Mouse (Mus musculus) CH12.LX (cell line): ENCODE results near the gene Klhdc9. TPM values are rescaled to one million over a fixed set of nuclear protein-coding genes. Genes with fewer than 3 reads are reported as not detected.

Source experiments
- DNase-seq: peaks from one replicate; pipeline ENCODE4 v3.0.0-alpha.2; 2013; ENCODE audit errors: extremely low read depth
- H3K27ac ChIP-seq: 2 replicates; pipeline ENCODE4 v1.5.1; 2012; ENCODE audit warnings: low read depth, mild to moderate bottlenecking, control low read depth, moderate library complexity; ENCODE audit not compliant: insufficient read depth
- H3K27me3 ChIP-seq: replicated peaks from 2 replicates; pipeline ENCODE3; 2012; ENCODE audit warnings: inconsistent platforms
- H3K36me3 ChIP-seq, 2 experiments: replicated peaks in 1 of 2; 2 replicates each; pipeline versions ENCODE3 to v1.6.1; 2012; ENCODE audit warnings: inconsistent platforms in 1 of 2, low read length in 1 of 2, mild to moderate bottlenecking in 1 of 2, mixed read lengths in 1 of 2, moderate library complexity in 1 of 2; ENCODE audit not compliant: control insufficient read depth in 1 of 2, insufficient read depth in 1 of 2
- H3K4me1 ChIP-seq, 2 experiments: 2 replicates each; pipeline ENCODE4 v1.6.1; 2012; ENCODE audit warnings: inconsistent platforms in 1 of 2, moderate library complexity in 1 of 2; ENCODE audit not compliant: insufficient read depth in 2 of 2, control insufficient read depth in 1 of 2
- H3K4me2 ChIP-seq: 2 replicates; pipeline ENCODE4 v1.6.1; 2012; ENCODE audit warnings: low read depth, mild to moderate bottlenecking, control low read depth; ENCODE audit not compliant: poor library complexity, insufficient read depth, severe bottlenecking
- H3K4me3 ChIP-seq, 3 experiments: fragments of 150-350 bp in 1 of 3; sonication (generic) in 1 of 3; replicated peaks in 1 of 3; 2 replicates each; pipeline versions ENCODE3 to v1.5.1; 2011 to 2012; ENCODE audit warnings: low read depth in 2 of 3, low read length in 2 of 3, mild to moderate bottlenecking in 2 of 3, moderate library complexity in 2 of 3, control low read depth in 1 of 3, improper control_type of control experiment in 1 of 3, inconsistent platforms in 1 of 3, mixed read lengths in 1 of 3; ENCODE audit not compliant: poor library complexity in 1 of 3
- H3K79me2 ChIP-seq: replicated peaks from 2 replicates; pipeline ENCODE4 v1.6.1; 2012; ENCODE audit warnings: mild to moderate bottlenecking, moderate library complexity; ENCODE audit not compliant: control insufficient read depth, poor library complexity, insufficient read depth, severe bottlenecking; ENCODE audit errors: extremely low read depth
- H3K9ac ChIP-seq: 2 replicates; pipeline ENCODE4 v1.6.1; 2012; ENCODE audit warnings: low read depth, mild to moderate bottlenecking, control low read depth, moderate library complexity; ENCODE audit not compliant: insufficient read depth
- H3K9me3 ChIP-seq: replicated peaks from 2 replicates; pipeline ENCODE3; 2012; ENCODE audit warnings: low read length, inconsistent platforms, mixed read lengths
- E2F4 ChIP-seq: IDR thresholded peaks from 2 replicates; pipeline ENCODE4 v1.6.1; 2011; ENCODE audit warnings: low read depth, low read length, improper control_type of control experiment; ENCODE audit not compliant: insufficient replicate concordance
- ELF1 ChIP-seq: IDR thresholded peaks from 2 replicates; pipeline ENCODE4 v1.6.1; 2014; ENCODE audit warnings: low read depth, mild to moderate bottlenecking, inconsistent platforms, low read length, improper control_type of control experiment
- GABPA ChIP-seq: IDR thresholded peaks from 2 replicates; pipeline ENCODE4 v1.6.1; 2012; ENCODE audit warnings: low read depth, low read length, improper control_type of control experiment, inconsistent platforms; ENCODE audit not compliant: insufficient replicate concordance
- HCFC1 ChIP-seq: IDR thresholded peaks from 2 replicates; pipeline ENCODE4 v1.6.1; 2012; ENCODE audit warnings: low read depth, mild to moderate bottlenecking, inconsistent platforms, low read length, improper control_type of control experiment
- JUND ChIP-seq: conservative IDR thresholded peaks from 2 replicates; pipeline ENCODE4 v1.6.1; 2011; ENCODE audit warnings: low read depth, low read length, improper control_type of control experiment
- MAFK ChIP-seq: IDR thresholded peaks from 2 replicates; pipeline ENCODE4 v1.6.1; 2011; ENCODE audit warnings: low read length, improper control_type of control experiment; ENCODE audit not compliant: insufficient replicate concordance
- MAX ChIP-seq: IDR thresholded peaks from 2 replicates; pipeline ENCODE4 v1.6.1; 2011; ENCODE audit warnings: low read length, improper control_type of control experiment
- MAZ ChIP-seq: IDR thresholded peaks from 2 replicates; pipeline ENCODE4 v1.6.1; 2012; ENCODE audit warnings: low read depth, mild to moderate bottlenecking, inconsistent platforms, low read length, improper control_type of control experiment, moderate library complexity
- MEF2A ChIP-seq: IDR thresholded peaks from 2 replicates; pipeline ENCODE4 v1.6.1; 2014; ENCODE audit warnings: low read depth, mild to moderate bottlenecking, inconsistent platforms, low read length, improper control_type of control experiment, borderline replicate concordance
- MYC ChIP-seq: IDR thresholded peaks from 2 replicates; pipeline ENCODE4 v1.6.1; 2011; ENCODE audit warnings: low read depth, mild to moderate bottlenecking, improper control_type of control experiment, low read length
- NRF1 ChIP-seq: IDR thresholded peaks from 2 replicates; pipeline ENCODE4 v1.6.1; 2014; ENCODE audit warnings: low read depth, mild to moderate bottlenecking, inconsistent platforms, low read length, improper control_type of control experiment, moderate library complexity
- PAX5 ChIP-seq: IDR thresholded peaks from 2 replicates; pipeline ENCODE4 v1.6.1; 2012; ENCODE audit warnings: low read length, inconsistent platforms, mixed read lengths
- POLR2A ChIP-seq: IDR thresholded peaks from 2 replicates; pipeline ENCODE4 v1.6.1; 2011; ENCODE audit warnings: low read depth, mild to moderate bottlenecking, improper control_type of control experiment, low read length
- POLR2AphosphoS2 ChIP-seq: IDR thresholded peaks from 2 replicates; pipeline ENCODE4 v1.6.1; 2011; ENCODE audit warnings: low read depth, low read length, improper control_type of control experiment
- RAD21 ChIP-seq: IDR thresholded peaks from 2 replicates; pipeline ENCODE4 v1.6.1; 2011; ENCODE audit warnings: low read depth, mild to moderate bottlenecking, low read length, improper control_type of control experiment, moderate library complexity
- RCOR1 ChIP-seq: conservative IDR thresholded peaks from 2 replicates; pipeline ENCODE4 v1.6.1; 2012; ENCODE audit warnings: low read depth, mild to moderate bottlenecking, inconsistent platforms, low read length, improper control_type of control experiment
- SIN3A ChIP-seq: IDR thresholded peaks from 2 replicates; pipeline ENCODE4 v1.6.1; 2012; ENCODE audit warnings: low read length, improper control_type of control experiment, inconsistent platforms
- SMC3 ChIP-seq: IDR thresholded peaks from 2 replicates; pipeline ENCODE4 v1.6.1; 2011; ENCODE audit warnings: low read depth, low read length, improper control_type of control experiment
- TCF12 ChIP-seq: IDR thresholded peaks from 2 replicates; pipeline ENCODE4 v1.6.1; 2014; ENCODE audit warnings: low read depth, mild to moderate bottlenecking, inconsistent platforms, low read length, improper control_type of control experiment
- USF1 ChIP-seq: IDR thresholded peaks from 2 replicates; pipeline ENCODE4 v1.6.1; 2014; ENCODE audit warnings: low read depth, mild to moderate bottlenecking, inconsistent platforms, low read length, improper control_type of control experiment
- USF2 ChIP-seq: conservative IDR thresholded peaks from 2 replicates; pipeline ENCODE4 v1.6.1; 2011; ENCODE audit warnings: low read depth, low read length, improper control_type of control experiment
- ZC3H11A ChIP-seq: IDR thresholded peaks from 2 replicates; pipeline ENCODE4 v1.6.1; 2012; ENCODE audit warnings: low read depth, mild to moderate bottlenecking, inconsistent platforms, low read length, improper control_type of control experiment
- ZNF384 ChIP-seq: IDR thresholded peaks from 2 replicates; pipeline ENCODE4 v1.6.1; 2012; ENCODE audit warnings: low read depth, low read length, improper control_type of control experiment, inconsistent platforms
- dilution Hi-C: fragments of 300-500 bp; cut with MboI; formaldehyde crosslinking; loops from 2 replicates; pipeline ENCODE4 v1.14.3; 2020; ENCODE audit warnings: low sequenced_read_pairs; ENCODE audit not compliant: extremely low pct_unique_long_range_greater_than_20kb, extremely low pct_ligation_motif_present
- in situ Hi-C: fragments of 300-500 bp; cut with MboI; formaldehyde crosslinking; loops from 3 replicates; pipeline ENCODE4 v1.14.3; 2019; ENCODE audit warnings: low sequenced_read_pairs, low pct_ligation_motif_present, low pct_unique_long_range_greater_than_20kb, mixed read lengths
- polyA plus RNA-seq: library from polyadenylated mRNA; unstranded; fragments of >175 nt; gene quantifications from 2 replicates; pipeline ENCODE4 v1.2.1, GENCODE M21; 2012; ENCODE audit warnings: low read depth; ENCODE audit not compliant: insufficient read length
- total RNA-seq, 2 experiments: library from RNA; depleted of rRNA; stranded (reverse); fragments of 300-350 nt in 1 of 2; fragments of >200 nt in 1 of 2; gene quantifications; 2 replicates each; pipeline ENCODE4 v1.2.3; 2012 to 2014

The Klhdc9 gene
- total and polyA plus RNA-seq, 3 experiments = 0.08 TPM; not detected in 2

GRCm38 (mm10) chr1:171378298-171378697 is 17.7 kb upstream of the Klhdc9 start:
- Histone ChIP-seq H3K27ac (no peak overlapping the region), H3K4me3 (no peak overlapping the region), H3K4me2 (no peak overlapping the region), H3K9ac (no peak overlapping the region), H3K79me2 (no peaks in the 10 kb centered on the region), H3K9me3 (no peaks in the 10 kb centered on the region), H3K27me3 (peaks cover 9% of the 10 kb centered on the region), H3K4me1 (peaks cover 11 to 36% of the 10 kb centered on the region in 2 experiments), H3K36me3 (no peaks in the 10 kb centered on the region)
- in situ Hi-C loops = no loop called here
- TF ChIP-seq USF2 = no peak
- TF ChIP-seq JUND = no peak
- TF ChIP-seq MAZ = no peak
- no peak for TF ChIP-seq MYC
- TF ChIP-seq MAFK = no peak
- no peak for TF ChIP-seq TCF12
- TF ChIP-seq POLR2A = no peak
- TF ChIP-seq PAX5 = no peak
- TF ChIP-seq RCOR1 = no peak
- no peak for TF ChIP-seq SMC3
- TF ChIP-seq USF1 = no peak
- TF ChIP-seq MAX = no peak
- DNase-seq = no peak
- dilution Hi-C loops = no loop called here

DNA sequence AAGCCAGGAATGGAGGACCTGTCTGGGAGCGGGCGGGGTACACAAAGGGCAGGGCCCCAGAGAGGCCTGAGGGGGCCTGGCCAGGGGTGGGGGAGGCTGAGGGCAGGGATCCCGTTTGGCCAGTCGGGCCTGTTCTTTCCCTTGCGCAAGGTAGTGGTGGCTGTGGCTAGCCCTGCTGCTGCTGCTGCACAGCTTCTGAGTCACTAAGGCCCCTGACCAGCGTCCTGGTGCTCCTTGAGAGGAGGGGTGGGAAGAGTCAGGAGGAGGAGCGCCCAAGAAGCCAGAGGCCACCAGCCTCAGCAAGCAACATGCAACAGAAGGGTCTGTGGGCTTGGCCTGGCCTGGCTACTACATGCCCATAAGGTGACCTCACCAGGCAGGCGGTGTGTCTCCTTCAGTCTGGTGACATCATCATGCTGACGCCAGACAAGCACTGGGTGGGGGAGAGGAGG is 15.1 kb upstream of the Klhdc9 start:
- no peaks in the 10 kb centered on the region for H3K36me3 ChIP-seq
- in situ Hi-C loops (no loop called here), dilution Hi-C loops (no loop called here)
- no peak overlapping the region for H3K27ac ChIP-seq
- TF ChIP-seq PAX5 = no peak
- no peak for TF ChIP-seq POLR2AphosphoS2
- TF ChIP-seq USF1 = no peak
- no peak for TF ChIP-seq ELF1
- no peak for TF ChIP-seq ZNF384
- no peak for TF ChIP-seq E2F4
- no peak for TF ChIP-seq MAFK
- TF ChIP-seq GABPA = no peak
- no peak for TF ChIP-seq RAD21
- TF ChIP-seq MYC = no peak
- TF ChIP-seq ZC3H11A = no peak
- TF ChIP-seq SIN3A = no peak
- no peak for TF ChIP-seq HCFC1
- no peak for TF ChIP-seq MEF2A
- no peak for TF ChIP-seq NRF1
- TF ChIP-seq JUND = no peak
- H3K27me3 ChIP-seq = peaks cover 8% of the 10 kb centered on the region
- no peak overlapping the region for H3K4me3 ChIP-seq
- H3K4me1 ChIP-seq = peaks cover 7 to 19% of the 10 kb centered on the region in 2 experiments
- H3K4me2 ChIP-seq = no peak overlapping the region
- no peak overlapping the region for H3K9ac ChIP-seq
- H3K79me2 ChIP-seq = no peaks in the 10 kb centered on the region
- no peak for DNase-seq
- no peaks in the 10 kb centered on the region for H3K9me3 ChIP-seq
